Mouse (Mus musculus): ENCODE data around the gene Cachd1.

- no peak for TF ChIP-seq POLR2A (IDR thresholded peaks at IDR 0.05; ENCODE audit: insufficient read depth, low read length)
- TF ChIP-seq CTCF (IDR thresholded peaks at IDR 0.05; ENCODE audit: low read depth, low read length), result no peak
- TF ChIP-seq EP300 (IDR thresholded peaks at IDR 0.05; ENCODE audit: insufficient read depth, low read depth, low read length), result no peak
Observed at GRCm38 (mm10) chr4:100779695-100780094, 3.2 kb downstream of the Cachd1 start.
